Mouse (Mus musculus): ENCODE results near the gene Bend3. TPM values are rescaled to one million over a fixed set of nuclear protein-coding genes. Genes with fewer than 3 reads are reported as not detected.

Gene Bend3
- polyA plus RNA-seq, 1 experiment from 2014 or later: 1.6 TPM

GRCm38 (mm10) chr10:43534382-43534781 is 55.8 kb downstream of the Bend3 start:
- H3K9me3 ChIP-seq (ENCODE audit: control insufficient read depth, low read length): no peaks in the 10 kb centered on the region
- WGBS: 90% methylated on average over 1 of the region's 1 CpGs
- no peak for ATAC-seq
- no peak overlapping the region for H3K4me3 ChIP-seq (ENCODE audit: low read length)
- H3K27ac ChIP-seq (ENCODE audit: low read depth, low read length): no peak overlapping the region
- H3K4me1 ChIP-seq (ENCODE audit: control insufficient read depth, insufficient read depth, low read depth, low read length): peaks cover 3% of the 10 kb centered on the region
- no peak overlapping the region for H3K9ac ChIP-seq (ENCODE audit: low read depth, low read length)
- no peaks in the 10 kb centered on the region for H3K27me3 ChIP-seq (replicated peaks; ENCODE audit: control insufficient read depth, insufficient read depth, low read length)
- H3K36me3 ChIP-seq (ENCODE audit: control insufficient read depth, insufficient read depth, low read length): peaks cover 24% of the 10 kb centered on the region
- no peak overlapping the region for H3K4me2 ChIP-seq (ENCODE audit: low read length)

DNA sequence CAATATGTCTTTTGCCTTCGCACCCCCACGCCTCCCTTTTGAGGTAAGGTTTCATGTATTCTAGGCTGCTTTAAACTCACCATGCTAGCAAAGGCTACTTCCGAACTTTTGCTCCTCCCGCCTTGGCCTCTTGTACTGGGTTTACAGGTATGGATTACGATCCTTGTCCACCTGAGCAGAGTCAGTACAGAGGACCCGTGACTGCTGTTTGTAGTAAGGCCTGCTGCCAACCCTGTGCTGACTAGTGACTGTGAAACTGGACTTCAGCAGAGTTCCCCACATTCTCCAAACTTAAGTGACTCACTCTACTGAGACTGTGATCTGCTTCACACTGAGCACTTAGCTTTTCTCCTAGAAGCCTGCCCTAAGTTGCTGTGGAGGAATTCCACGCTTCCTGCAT is 59.0 kb downstream of the Bend3 start:
- WGBS: 93% methylated on average over 7 of the region's 7 CpGs
- Histone ChIP-seq H3K4me2 (ENCODE audit: low read length) (no peak overlapping the region), H3K36me3 (ENCODE audit: control insufficient read depth, insufficient read depth, low read length) (no peaks in the 10 kb centered on the region), H3K27me3 (replicated peaks; ENCODE audit: control insufficient read depth, insufficient read depth, low read length) (no peaks in the 10 kb centered on the region), H3K9me3 (ENCODE audit: control insufficient read depth, low read length) (no peaks in the 10 kb centered on the region), H3K4me3 (ENCODE audit: low read length) (no peak overlapping the region), H3K27ac (ENCODE audit: low read depth, low read length) (no peak overlapping the region), H3K4me1 (ENCODE audit: control insufficient read depth, insufficient read depth, low read depth, low read length) (peaks cover 11% of the 10 kb centered on the region), H3K9ac (ENCODE audit: low read depth, low read length) (no peak overlapping the region)
- ATAC-seq: no peak

DNA sequence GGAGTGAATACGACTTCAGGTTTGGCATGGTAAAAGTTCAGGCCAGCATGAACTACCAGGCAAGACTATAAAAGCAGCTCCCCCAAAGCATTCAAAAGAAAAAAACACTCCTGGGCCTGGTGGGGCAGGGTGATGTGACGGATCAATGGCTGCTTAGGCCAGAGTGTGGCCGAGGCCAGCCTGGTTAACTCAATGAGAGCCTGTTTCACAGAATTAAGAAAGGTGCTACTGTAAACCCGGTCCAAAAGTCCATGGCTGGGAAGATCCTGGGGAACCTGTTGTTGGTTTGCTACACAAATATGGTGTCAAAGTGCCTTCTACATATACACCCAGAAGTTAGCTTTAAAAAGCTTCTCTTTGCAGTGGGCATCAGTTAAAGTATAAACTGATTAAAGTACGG is 60.2 kb downstream of the Bend3 start:
- Histone ChIP-seq H3K4me2 (ENCODE audit: low read length) (no peak overlapping the region), H3K27ac (ENCODE audit: low read depth, low read length) (no peak overlapping the region), H3K4me3 (ENCODE audit: low read length) (no peak overlapping the region), H3K4me1 (ENCODE audit: control insufficient read depth, insufficient read depth, low read depth, low read length) (peaks cover 11% of the 10 kb centered on the region), H3K36me3 (ENCODE audit: control insufficient read depth, insufficient read depth, low read length) (no peaks in the 10 kb centered on the region), H3K9me3 (ENCODE audit: control insufficient read depth, low read length) (no peaks in the 10 kb centered on the region), H3K9ac (ENCODE audit: low read depth, low read length) (no peak overlapping the region), H3K27me3 (replicated peaks; ENCODE audit: control insufficient read depth, insufficient read depth, low read length) (no peaks in the 10 kb centered on the region)
- no peak for ATAC-seq
- WGBS: 93% methylated on average over 5 of the region's 5 CpGs

DNA sequence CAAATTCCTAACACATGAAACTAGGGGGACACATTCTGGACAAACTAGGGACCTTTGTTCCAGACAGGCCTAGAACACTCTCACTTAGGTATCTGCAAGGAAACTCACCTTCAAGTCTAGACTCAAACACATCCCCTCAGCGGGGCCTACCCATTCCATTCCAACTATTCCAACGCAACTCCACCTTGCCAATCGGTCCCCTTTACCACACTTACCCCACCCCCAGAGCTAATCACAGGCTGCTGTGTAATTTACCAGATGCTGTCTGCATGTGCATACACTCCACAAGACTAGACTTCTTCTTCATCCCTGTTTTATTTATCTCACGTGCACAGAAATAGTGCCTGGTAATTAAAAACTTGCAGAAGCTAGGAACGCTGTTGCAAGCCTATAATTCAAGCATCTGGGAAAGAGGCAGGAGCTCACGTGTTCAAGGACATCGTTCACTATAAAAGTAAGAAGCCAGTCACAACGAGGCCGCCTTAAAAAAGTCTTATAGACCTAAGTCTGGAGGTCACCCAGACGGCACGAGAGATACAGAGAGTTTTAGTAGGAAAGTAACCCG is 61.2 kb downstream of the Bend3 start:
- ATAC-seq: no peak

DNA sequence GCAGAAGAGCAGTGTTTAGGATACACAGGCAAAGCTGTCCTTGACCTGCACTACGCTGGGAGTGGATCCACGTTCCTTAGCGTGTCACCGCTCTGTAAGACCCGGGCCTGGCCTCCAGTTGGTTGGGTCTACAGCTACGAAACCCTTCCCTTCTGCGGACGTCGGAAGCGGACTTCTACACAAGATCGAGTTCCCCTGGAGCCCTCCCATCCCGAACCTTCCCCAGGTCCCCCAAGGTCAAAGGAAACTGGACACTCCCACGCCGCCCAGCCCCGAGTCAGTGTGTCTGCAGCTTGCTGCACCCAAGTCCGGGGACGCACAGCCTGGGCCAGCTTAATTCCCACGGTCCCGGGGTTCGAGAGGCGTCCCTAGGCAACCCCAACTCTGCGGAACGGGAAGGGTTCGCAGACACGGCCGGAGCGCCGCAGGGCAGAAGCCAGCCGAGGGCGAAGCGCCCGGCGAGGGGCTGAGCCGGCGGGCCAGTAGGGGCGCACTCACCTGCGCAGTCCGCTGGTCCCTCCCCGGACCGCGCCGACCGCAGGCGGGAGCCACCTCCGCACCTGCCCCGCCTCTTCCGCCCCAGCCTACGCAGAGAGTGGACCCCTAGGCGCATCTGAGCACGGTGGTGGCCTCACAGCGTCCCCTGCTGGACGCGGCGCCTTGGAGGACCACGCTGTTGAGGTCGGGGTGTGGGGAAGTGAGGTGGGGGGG is 62.0 kb downstream of the Bend3 start, which contains the start of gene 1700021F05Rik:
Gene 1700021F05Rik, minus strand, starts transcription at position 553 of the 711 bp plus-strand sequence.
- WGBS: under 1% methylated on average over 36 of the region's 56 CpGs
- Histone ChIP-seq H3K27ac (ENCODE audit: low read depth, low read length) (peak within 1 kb of the TSS; percentile 79), H3K36me3 (ENCODE audit: control insufficient read depth, insufficient read depth, low read length) (no peaks in the 10 kb centered on the region), H3K4me3 (ENCODE audit: low read length) (peak within 1 kb of the TSS; percentile 90), H3K27me3 (replicated peaks; ENCODE audit: control insufficient read depth, insufficient read depth, low read length) (no peaks in the 10 kb centered on the region), H3K9ac (ENCODE audit: low read depth, low read length) (peak within 1 kb of the TSS; percentile 94), H3K4me1 (ENCODE audit: control insufficient read depth, insufficient read depth, low read depth, low read length) (peaks cover 11% of the 10 kb centered on the region), H3K4me2 (ENCODE audit: low read length) (peak within 1 kb of the TSS; percentile 72), H3K9me3 (ENCODE audit: control insufficient read depth, low read length) (no peaks in the 10 kb centered on the region)
- ATAC-seq: peak; percentile 99

More for the DNA sequence above, 61.2 kb downstream of the Bend3 start:
- Histone ChIP-seq H3K4me3 (ENCODE audit: low read length) (peak overlapping the region; percentile 90), H3K36me3 (ENCODE audit: control insufficient read depth, insufficient read depth, low read length) (no peaks in the 10 kb centered on the region), H3K4me2 (ENCODE audit: low read length) (peak overlapping the region; percentile 72), H3K9me3 (ENCODE audit: control insufficient read depth, low read length) (no peaks in the 10 kb centered on the region), H3K9ac (ENCODE audit: low read depth, low read length) (peak overlapping the region; percentile 94), H3K27ac (ENCODE audit: low read depth, low read length) (no peak overlapping the region), H3K27me3 (replicated peaks; ENCODE audit: control insufficient read depth, insufficient read depth, low read length) (no peaks in the 10 kb centered on the region), H3K4me1 (ENCODE audit: control insufficient read depth, insufficient read depth, low read depth, low read length) (peaks cover 11% of the 10 kb centered on the region)
- whole genome bisulfite sequencing: 24% methylated on average over 12 of the region's 12 CpGs

- H3K4me3 ChIP-seq (ENCODE audit: low read length): peak overlapping the region; percentile 90
- WGBS: 54% methylated on average over 7 of the region's 8 CpGs
- no peaks in the 10 kb centered on the region for H3K9me3 ChIP-seq (ENCODE audit: control insufficient read depth, low read length)
- peak; percentile 31; the same call in 1 of the 2 replicates for ATAC-seq
- no peak overlapping the region for H3K9ac ChIP-seq (ENCODE audit: low read depth, low read length)
- H3K4me2 ChIP-seq (ENCODE audit: low read length): peak overlapping the region; percentile 45
- H3K4me1 ChIP-seq (ENCODE audit: control insufficient read depth, insufficient read depth, low read depth, low read length): peaks cover 11% of the 10 kb centered on the region
- no peaks in the 10 kb centered on the region for H3K36me3 ChIP-seq (ENCODE audit: control insufficient read depth, insufficient read depth, low read length)
- no peaks in the 10 kb centered on the region for H3K27me3 ChIP-seq (replicated peaks; ENCODE audit: control insufficient read depth, insufficient read depth, low read length)
- H3K27ac ChIP-seq (ENCODE audit: low read depth, low read length): no peak overlapping the region
Measured at GRCm38 (mm10) chr10:43541153-43541544, 62.5 kb downstream of the Bend3 start.

DNA sequence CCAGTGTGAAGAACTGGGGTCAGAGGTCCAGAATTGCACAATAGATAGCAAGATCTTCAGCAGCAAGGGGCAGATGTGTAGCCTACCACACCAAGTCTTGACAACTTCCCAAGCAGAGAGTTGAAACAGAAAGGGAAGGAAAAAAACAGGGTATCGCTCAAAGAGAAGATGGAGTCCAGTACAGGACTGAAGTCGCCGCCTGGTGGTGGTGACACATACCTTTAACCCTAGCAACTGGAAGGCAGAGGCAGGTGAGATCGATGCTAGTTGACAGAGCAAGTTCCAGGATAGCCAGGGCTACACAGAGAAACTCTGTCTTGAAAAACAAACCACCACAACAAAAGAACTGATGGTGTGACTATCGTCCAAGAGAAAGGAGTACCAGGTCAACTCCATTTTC is 70.8 kb downstream of the Bend3 start:
- Histone ChIP-seq H3K4me3 (ENCODE audit: low read length) (no peak overlapping the region), H3K36me3 (ENCODE audit: control insufficient read depth, insufficient read depth, low read length) (no peaks in the 10 kb centered on the region), H3K9me3 (ENCODE audit: control insufficient read depth, low read length) (no peaks in the 10 kb centered on the region), H3K27ac (ENCODE audit: low read depth, low read length) (no peak overlapping the region), H3K9ac (ENCODE audit: low read depth, low read length) (no peak overlapping the region), H3K4me1 (ENCODE audit: control insufficient read depth, insufficient read depth, low read depth, low read length) (no peaks in the 10 kb centered on the region), H3K4me2 (ENCODE audit: low read length) (no peak overlapping the region), H3K27me3 (replicated peaks; ENCODE audit: control insufficient read depth, insufficient read depth, low read length) (no peaks in the 10 kb centered on the region)
- WGBS: 60% methylated on average over 5 of the region's 5 CpGs
- ATAC-seq: no peak

DNA sequence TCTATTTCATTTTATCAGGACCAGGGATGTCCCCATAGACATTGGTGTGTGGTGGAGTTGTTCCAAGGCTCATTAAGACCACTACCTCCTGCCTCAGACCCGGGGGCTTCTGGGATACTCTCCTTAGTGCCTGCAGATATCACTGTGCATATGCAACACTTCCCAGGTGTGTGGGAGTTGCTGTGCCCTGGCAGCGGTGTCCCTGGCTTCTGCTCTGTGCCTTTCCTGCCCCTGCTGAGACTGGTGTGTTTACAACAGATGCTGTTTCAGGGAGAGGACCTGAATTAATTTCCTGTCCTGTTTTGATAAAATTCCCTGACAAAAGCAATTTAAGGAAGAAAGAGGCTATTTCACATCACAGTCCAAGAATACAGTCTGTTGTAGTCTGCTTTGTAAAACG is 72.3 kb downstream of the Bend3 start:
- no peak overlapping the region for H3K4me3 ChIP-seq (ENCODE audit: low read length)
- ATAC-seq: peak; percentile 50; the same call in 1 of the 2 replicates
- 19% methylated on average over 3 of the region's 3 CpGs for WGBS
- 0 out of 2 replicates have a peak overlapping the region, but pooled peaks have one; percentile 9 for H3K27ac ChIP-seq (ENCODE audit: low read depth, low read length)
- H3K36me3 ChIP-seq (ENCODE audit: control insufficient read depth, insufficient read depth, low read length): no peaks in the 10 kb centered on the region
- H3K27me3 ChIP-seq (replicated peaks; ENCODE audit: control insufficient read depth, insufficient read depth, low read length): no peaks in the 10 kb centered on the region
- H3K9me3 ChIP-seq (ENCODE audit: control insufficient read depth, low read length): no peaks in the 10 kb centered on the region
- H3K4me2 ChIP-seq (ENCODE audit: low read length): no peak overlapping the region
- H3K9ac ChIP-seq (ENCODE audit: low read depth, low read length): no peak overlapping the region
- no peaks in the 10 kb centered on the region for H3K4me1 ChIP-seq (ENCODE audit: control insufficient read depth, insufficient read depth, low read depth, low read length)

DNA sequence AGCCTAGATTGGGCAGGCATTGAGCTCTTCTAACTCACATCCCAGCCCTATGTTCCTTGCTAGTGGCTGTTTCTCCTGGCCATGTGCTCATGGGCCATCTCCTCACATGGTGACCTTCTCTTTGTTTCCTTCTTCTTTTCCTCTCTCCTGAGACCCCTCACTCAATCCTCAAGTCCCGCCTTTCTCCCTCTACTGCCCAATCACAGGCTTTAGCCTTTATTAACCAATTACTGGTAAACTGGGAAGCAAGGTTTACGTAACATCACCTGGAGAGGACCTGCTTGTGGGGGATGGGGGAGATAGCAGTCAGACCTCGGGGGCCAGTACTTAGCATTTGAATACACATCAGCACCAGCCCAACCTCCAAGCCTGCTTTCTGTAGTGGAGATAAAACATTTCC is 72.8 kb downstream of the Bend3 start:
- Histone ChIP-seq H3K9me3 (ENCODE audit: control insufficient read depth, low read length) (no peaks in the 10 kb centered on the region), H3K4me2 (ENCODE audit: low read length) (0 out of 2 replicates have a peak overlapping the region, but pooled peaks have one; percentile 10), H3K27ac (ENCODE audit: low read depth, low read length) (no peak overlapping the region), H3K9ac (ENCODE audit: low read depth, low read length) (no peak overlapping the region), H3K4me1 (ENCODE audit: control insufficient read depth, insufficient read depth, low read depth, low read length) (no peaks in the 10 kb centered on the region), H3K4me3 (ENCODE audit: low read length) (no peak overlapping the region), H3K36me3 (ENCODE audit: control insufficient read depth, insufficient read depth, low read length) (no peaks in the 10 kb centered on the region), H3K27me3 (replicated peaks; ENCODE audit: control insufficient read depth, insufficient read depth, low read length) (no peaks in the 10 kb centered on the region)
- peak; percentile 77 for ATAC-seq
- WGBS: 29% methylated on average over 3 of the region's 3 CpGs

Measured in hindbrain, embryonic 16.5 days (tissue).